Mouse (Mus musculus) gastrocnemius, postnatal 36 days (tissue): Measurements from ENCODE around the gene Smim11. TPM values are rescaled to one million over a fixed set of nuclear protein-coding genes. Genes with fewer than 3 reads are reported as not detected.

Source experiments
- DNase-seq, 2 experiments: peaks; one replicate each; pipeline ENCODE4 v3.0.0; 2022
- intact Hi-C: fragments of 180-260 bp; cut with DNase I; formaldehyde crosslinking; loops from one replicate; pipeline ENCODE4 v1.15.1; 2025
- total RNA-seq, 2 experiments: library from RNA; stranded (reverse); gene quantifications; 2 replicates each; pipeline ENCODE4 v1.2.3; 2021

Gene Smim11
- total RNA-seq, 2 experiments from 2014 or later: 52.2 to 67.4 TPM

GRCm38 (mm10) chr16:92357023-92357422 lies 55.9 kb downstream of the Smim11 start:
- intact Hi-C loops: no loop called here
- DNase-seq: no peak

GRCm38 (mm10) chr16:92357566-92357965 lies 56.5 kb downstream of the Smim11 start:
- intact Hi-C loops: no loop called here
- no peak for DNase-seq

GRCm38 (mm10) chr16:92358734-92359133 lies 57.6 kb downstream of the Smim11 start:
- intact Hi-C loops: no loop called here
- no peak for DNase-seq

GRCm38 (mm10) chr16:92359229-92359628 lies 58.1 kb downstream of the Smim11 start, which contains the start of gene Kcne1:
TSS of gene Kcne1 (minus strand) at chr16:92359468.
- DNase-seq: no peak
- intact Hi-C loops: no loop called here

- intact Hi-C loops: no loop called here
- no peak for DNase-seq
These were observed 59.6 kb downstream of the Smim11 start for GRCm38 (mm10) chr16:92360711-92361110.

Other genes with a start within 250 kb of the Smim11 start
- gene Mrps6, start 243.0 kb upstream of the Smim11 start, total RNA-seq: 10 to 100 TPM; 19.1 to 19.5 TPM
- not detected for gene Gm49711, start 243.0 kb upstream of the Smim11 start, total RNA-seq
- gene Slc5a3, start 243.0 kb upstream of the Smim11 start, total RNA-seq: 1 to 10 TPM; 2.2 to 4.0 TPM
- gene Kcne2, start 8.9 kb upstream of the Smim11 start, total RNA-seq: not detected
- gene Fam243, start 20.2 kb downstream of the Smim11 start, total RNA-seq: not detected
- gene Kcne1, start 58.2 kb downstream of the Smim11 start, total RNA-seq: not detected
- gene Rcan1, start 169.6 kb downstream of the Smim11 start, total RNA-seq: 10 to 100 TPM; 62.2 to 75.7 TPM
- under 1 TPM in 1 of 2 experiments, not detected in 1; 0.07 TPM for gene Clic6, start 184.4 kb downstream of the Smim11 start, total RNA-seq